ENCODE assay signal across 24 mouse cellular contexts in the genomic region with DNA sequence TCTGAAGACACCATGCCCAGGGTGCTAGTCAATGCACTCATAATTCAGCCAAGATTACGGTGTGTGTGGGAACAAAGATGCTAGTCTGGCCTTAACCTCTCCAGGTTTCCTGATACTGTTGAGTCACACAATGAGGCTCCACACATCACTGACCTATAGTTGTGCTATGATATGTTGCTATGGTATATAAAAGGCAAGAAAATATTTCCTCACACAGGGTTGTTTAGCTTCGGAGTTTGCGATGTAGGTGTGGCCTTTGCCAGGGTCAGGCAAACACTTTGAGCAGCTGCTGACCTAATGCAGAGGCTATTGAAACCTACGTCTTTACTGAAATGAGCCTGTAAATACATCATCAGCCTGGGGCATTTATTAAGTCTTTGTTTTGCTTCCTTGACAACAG.
"Had no signal": no experiment of that assay in that cellular context is flagged by ENCODE, and none has a peak within 500 bp of the region (broad histone marks: within the 10 kb centered on the region; RNA-seq: fewer than 3 reads in every experiment).

No protein-coding gene starts in this region.

- DNase-seq: gastrocnemius, adult 2 months; gastrocnemius, postnatal 10 days; gastrocnemius, postnatal 25 days; heart, adult 18-20 months; heart, postnatal 10 days; heart, postnatal 4 days; kidney, adult 18-20 months; kidney, adult 8-10 months; kidney, postnatal 10 days; kidney, postnatal 25 days; kidney, postnatal 4 days; liver; liver, embryonic 13.5 days had no signal

- ATAC-seq: inflammation-experienced regulatory T-cells, adult 6 months had no signal

- H3K9me3 ChIP-seq: heart, embryonic 10.5 days; hindbrain, embryonic 10.5 days; hindbrain, embryonic 13.5 days; hindbrain, embryonic 15.5 days; limb, embryonic 10.5 days; limb, embryonic 12.5 days; liver, embryonic 13.5 days had no signal

- H3K4me3 ChIP-seq: gastrocnemius, adult 2 months; heart, embryonic 10.5 days; heart, embryonic 12.5 days; hindbrain, embryonic 10.5 days; hindbrain, embryonic 13.5 days; hindbrain, embryonic 15.5 days; layer of hippocampus, adult 2 months; left cerebral cortex, adult 2 months; limb, embryonic 10.5 days; limb, embryonic 12.5 days; liver, embryonic 13.5 days had no signal

- H3K4me1 ChIP-seq: heart, embryonic 12.5 days; liver, embryonic 13.5 days had no signal

- H3K27me3 ChIP-seq: heart, embryonic 12.5 days; hindbrain, embryonic 13.5 days; hindbrain, embryonic 15.5 days; limb, embryonic 12.5 days; liver, embryonic 13.5 days had no signal

- H3K27ac ChIP-seq: gastrocnemius, adult 2 months; heart, embryonic 10.5 days; hindbrain, embryonic 10.5 days; hindbrain, embryonic 15.5 days; layer of hippocampus, adult 2 months; left cerebral cortex, adult 2 months; limb, embryonic 10.5 days; limb, embryonic 12.5 days; liver, embryonic 13.5 days had no signal

- H3K4me2 ChIP-seq: heart, embryonic 12.5 days; hindbrain, embryonic 13.5 days; hindbrain, embryonic 15.5 days; limb, embryonic 12.5 days; liver, embryonic 11.5 days; liver, embryonic 13.5 days had no signal

- H3K9ac ChIP-seq: heart, embryonic 12.5 days; hindbrain, embryonic 13.5 days; hindbrain, embryonic 15.5 days; limb, embryonic 12.5 days; liver, embryonic 13.5 days had no signal

- H3K36me3 ChIP-seq: heart, embryonic 10.5 days; heart, embryonic 12.5 days; hindbrain, embryonic 13.5 days; hindbrain, embryonic 15.5 days; limb, embryonic 12.5 days; liver, embryonic 13.5 days had no signal
